Comparison of ENCODE assay signal across 24 mouse cellular contexts in genomic region chr6:45954773-45955172, GRCm38 (mm10).
"Had no signal": no experiment of that assay in that cellular context is flagged by ENCODE, and none has a peak within 500 bp of the region (broad histone marks: within the 10 kb centered on the region; RNA-seq: fewer than 3 reads in every experiment).

No protein-coding gene starts in this region.

- H3K4me2 ChIP-seq: heart, embryonic 12.5 days; hindbrain, embryonic 12.5 days; hindbrain, embryonic 14.5 days; intestine, embryonic 15.5 days; limb, embryonic 12.5 days had no signal

- DNase-seq: gastrocnemius, adult 2 months; gastrocnemius, postnatal 10 days; gastrocnemius, postnatal 25 days; heart, adult 18-20 months; heart, postnatal 10 days; heart, postnatal 4 days; kidney, adult 18-20 months; kidney, adult 8-10 months; kidney, postnatal 10 days; kidney, postnatal 25 days; kidney, postnatal 4 days had no signal

- H3K27ac ChIP-seq: gastrocnemius, adult 2 months; heart, embryonic 10.5 days; hindbrain, embryonic 10.5 days; hindbrain, embryonic 12.5 days; hindbrain, embryonic 14.5 days; intestine, embryonic 15.5 days; layer of hippocampus, adult 2 months; left cerebral cortex, adult 2 months; limb, embryonic 10.5 days; limb, embryonic 12.5 days had no signal

- H3K4me3 ChIP-seq: gastrocnemius, adult 2 months; heart, embryonic 10.5 days; heart, embryonic 12.5 days; hindbrain, embryonic 10.5 days; hindbrain, embryonic 12.5 days; intestine, embryonic 15.5 days; layer of hippocampus, adult 2 months; left cerebral cortex, adult 2 months; limb, embryonic 10.5 days; limb, embryonic 12.5 days had no signal

- H3K4me1 ChIP-seq: heart, embryonic 10.5 days; heart, embryonic 12.5 days; hindbrain, embryonic 10.5 days; hindbrain, embryonic 12.5 days; intestine, embryonic 15.5 days; limb, embryonic 10.5 days; limb, embryonic 12.5 days had no signal

- H3K9me3 ChIP-seq: heart, embryonic 10.5 days; hindbrain, embryonic 10.5 days; hindbrain, embryonic 12.5 days; intestine, embryonic 15.5 days; limb, embryonic 10.5 days; limb, embryonic 12.5 days had no signal

- H3K36me3 ChIP-seq: heart, embryonic 10.5 days; heart, embryonic 12.5 days; hindbrain, embryonic 10.5 days; hindbrain, embryonic 12.5 days; intestine, embryonic 15.5 days; limb, embryonic 10.5 days; limb, embryonic 12.5 days had no signal

- H3K9ac ChIP-seq: heart, embryonic 12.5 days; hindbrain, embryonic 12.5 days; hindbrain, embryonic 14.5 days; intestine, embryonic 15.5 days; limb, embryonic 12.5 days had no signal

- H3K27me3 ChIP-seq: heart, embryonic 12.5 days; hindbrain, embryonic 12.5 days; intestine, embryonic 15.5 days; limb, embryonic 12.5 days had no signal

- ATAC-seq: hindbrain, embryonic 16.5 days; inflammation-experienced regulatory T-cells, adult 6 months; intestine, embryonic 15.5 days; intestine, postnatal 0 days had no signal
